Mouse (Mus musculus) ES-Bruce4 (cell line): ENCODE measurements around the gene Ostm1. TPM values are rescaled to one million over a fixed set of nuclear protein-coding genes. Genes with fewer than 3 reads are reported as not detected.

Experiments
- H3K27ac ChIP-seq: 2 replicates; pipeline ENCODE4 v1.5.1; 2012; ENCODE audit warnings: low read length, inconsistent platforms; ENCODE audit not compliant: insufficient read depth
- H3K27me3 ChIP-seq: 2 replicates; pipeline ENCODE4 v1.6.1; 2012; ENCODE audit warnings: mild to moderate bottlenecking, low read length, inconsistent platforms; ENCODE audit not compliant: control insufficient read depth, poor library complexity, insufficient read depth, severe bottlenecking
- H3K36me3 ChIP-seq: 2 replicates; pipeline ENCODE4 v1.6.1; 2012; ENCODE audit warnings: inconsistent platforms, mild to moderate bottlenecking, low read length, moderate library complexity; ENCODE audit not compliant: control insufficient read depth, poor library complexity, insufficient read depth, severe bottlenecking
- H3K4me1 ChIP-seq: one replicate; pipeline ENCODE4 v1.8.1; 2011; ENCODE audit warnings: low read length; ENCODE audit not compliant: control insufficient read depth, insufficient read depth
- H3K4me3 ChIP-seq: 2 replicates; pipeline ENCODE4 v1.5.1; 2011; ENCODE audit warnings: low read depth, mild to moderate bottlenecking, low read length
- H3K9ac ChIP-seq: 2 replicates; pipeline ENCODE4 v1.6.1; 2012; ENCODE audit warnings: low read depth, mild to moderate bottlenecking, inconsistent platforms; ENCODE audit not compliant: poor library complexity, severe bottlenecking
- H3K9me3 ChIP-seq: replicated peaks from 2 replicates; pipeline ENCODE4 v1.6.1; 2012; ENCODE audit warnings: mild to moderate bottlenecking, low read length, inconsistent platforms; ENCODE audit not compliant: control insufficient read depth, poor library complexity, insufficient read depth, severe bottlenecking
- CTCF ChIP-seq: IDR thresholded peaks from one replicate; pipeline ENCODE4 v1.8.1; 2011; ENCODE audit warnings: low read depth, low read length
- EP300 ChIP-seq: IDR thresholded peaks from 2 replicates; pipeline ENCODE4 v1.6.1; 2011; ENCODE audit warnings: low read depth, low read length; ENCODE audit not compliant: insufficient read depth
- POLR2A ChIP-seq: IDR thresholded peaks from one replicate; pipeline ENCODE4 v1.8.1; 2011; ENCODE audit warnings: low read length; ENCODE audit not compliant: insufficient read depth
- polyA plus RNA-seq: library from polyadenylated mRNA; stranded (reverse); fragments of >200 nt; gene quantifications from 2 replicates; pipeline ENCODE4 v1.2.4, GENCODE M21; 2011; ENCODE audit warnings: low read depth; ENCODE audit not compliant: missing spikeins, insufficient read depth, insufficient read length

The Ostm1 gene
- polyA plus RNA-seq, 1 experiment: 18.6 TPM

GRCm38 (mm10) chr10:42678755-42679364 is 95.2 kb downstream of the Ostm1 start:
- Histone ChIP-seq H3K27ac (no peak overlapping the region), H3K36me3 (no peaks in the 10 kb centered on the region)
- TF ChIP-seq POLR2A (peak; percentile 91), CTCF (no peak), EP300 (peak; percentile 54; the same call in 1 of the 2 replicates)

DNA sequence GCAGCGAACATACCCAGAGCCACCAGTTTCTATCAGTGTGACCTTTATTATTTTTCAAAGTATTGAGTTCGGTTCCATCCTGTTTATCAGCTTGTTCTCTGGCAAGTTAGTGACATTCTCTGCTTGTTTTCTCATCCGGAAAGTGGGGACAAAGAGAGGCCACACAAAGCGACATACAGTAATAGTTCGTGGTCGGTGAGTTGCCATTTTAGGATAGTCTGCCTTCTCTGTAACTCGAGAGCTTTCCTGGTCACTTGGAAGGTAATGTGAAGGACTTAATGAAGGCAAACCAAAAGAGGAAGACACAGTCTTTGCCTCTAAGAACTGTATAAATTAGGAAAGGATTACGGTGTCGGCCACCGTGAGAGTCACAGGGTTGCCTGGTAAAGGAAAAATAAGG is 96.0 kb downstream of the Ostm1 start:
- Histone ChIP-seq H3K9ac (peak overlapping the region; percentile 45), H3K36me3 (no peaks in the 10 kb centered on the region), H3K9me3 (no peaks in the 10 kb centered on the region), H3K4me1 (no peaks in the 10 kb centered on the region), H3K27me3 (no peaks in the 10 kb centered on the region), H3K4me3 (peak overlapping the region; percentile 86), H3K27ac (no peak overlapping the region)
- TF ChIP-seq POLR2A (no peak), EP300 (no peak), CTCF (no peak)

More at GRCm38 (mm10) chr10:42678755-42679364, 95.2 kb downstream of the Ostm1 start:
- no peaks in the 10 kb centered on the region for H3K9me3 ChIP-seq
- H3K9ac ChIP-seq: peak overlapping the region; percentile 45
- H3K4me3 ChIP-seq: peak overlapping the region; percentile 86
- no peaks in the 10 kb centered on the region for H3K4me1 ChIP-seq
- no peaks in the 10 kb centered on the region for H3K27me3 ChIP-seq

- Histone ChIP-seq H3K4me3 (peak overlapping the region; percentile 46), H3K36me3 (no peaks in the 10 kb centered on the region), H3K9ac (no peak overlapping the region), H3K4me1 (no peaks in the 10 kb centered on the region), H3K9me3 (no peaks in the 10 kb centered on the region), H3K27ac (no peak overlapping the region), H3K27me3 (no peaks in the 10 kb centered on the region)
- TF ChIP-seq POLR2A: no peak
- TF ChIP-seq CTCF: no peak
Observed at GRCm38 (mm10) chr10:42680582-42681001, 97.0 kb downstream of the Ostm1 start.

DNA sequence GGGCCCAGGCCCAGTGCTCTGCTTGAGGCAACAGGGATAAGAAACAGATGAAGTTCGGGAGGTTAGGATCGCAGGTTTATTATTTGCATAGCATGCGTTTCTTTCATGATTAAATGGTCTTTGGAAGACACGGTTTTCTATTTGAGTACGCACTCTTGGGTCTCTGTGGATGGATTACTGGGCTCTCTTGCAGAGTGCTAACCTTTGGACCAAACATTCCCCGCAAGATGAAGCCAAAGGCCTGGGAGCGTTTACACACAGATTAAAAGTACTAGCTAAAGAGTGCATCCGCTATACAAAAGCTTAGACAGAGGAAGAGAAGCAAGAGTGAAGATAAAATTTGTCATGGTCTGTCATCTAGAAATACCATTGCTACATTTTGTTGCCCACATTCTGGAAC is 98.8 kb downstream of the Ostm1 start:
- Histone ChIP-seq H3K27ac (no peak overlapping the region), H3K27me3 (no peaks in the 10 kb centered on the region), H3K4me1 (no peaks in the 10 kb centered on the region), H3K4me3 (no peak overlapping the region), H3K9me3 (no peaks in the 10 kb centered on the region), H3K9ac (no peak overlapping the region), H3K36me3 (no peaks in the 10 kb centered on the region)
- TF ChIP-seq CTCF: no peak
- no peak for TF ChIP-seq EP300
- no peak for TF ChIP-seq POLR2A

- no peaks in the 10 kb centered on the region for H3K36me3 ChIP-seq
- H3K4me3 ChIP-seq: no peak overlapping the region
- no peak overlapping the region for H3K27ac ChIP-seq
- no peak overlapping the region for H3K9ac ChIP-seq
- no peaks in the 10 kb centered on the region for H3K27me3 ChIP-seq
- H3K4me1 ChIP-seq: peaks cover 2% of the 10 kb centered on the region
- H3K9me3 ChIP-seq: no peaks in the 10 kb centered on the region
- TF ChIP-seq CTCF: no peak
- no peak for TF ChIP-seq POLR2A
Observed at GRCm38 (mm10) chr10:42687873-42688272, 104.3 kb downstream of the Ostm1 start.

DNA sequence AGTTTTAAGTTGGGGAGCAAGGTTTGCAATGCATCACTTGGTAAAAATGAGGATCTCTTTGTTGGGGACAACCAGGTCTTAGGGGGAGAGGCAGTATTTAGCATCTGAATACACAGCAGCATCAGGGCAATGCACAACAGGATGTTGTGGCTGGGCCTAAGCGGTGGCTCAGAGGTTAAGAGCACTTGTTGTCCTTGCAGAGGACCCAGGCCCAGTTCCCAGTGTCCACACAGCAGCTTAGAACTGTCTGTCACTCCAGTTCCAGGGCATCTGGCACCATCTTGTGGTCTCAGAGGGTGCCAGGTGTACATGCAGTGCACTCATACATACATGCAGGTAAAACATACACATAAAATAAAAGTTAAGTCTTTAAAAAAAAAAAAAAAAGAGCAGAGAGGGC is 106.1 kb downstream of the Ostm1 start:
- TF ChIP-seq CTCF (peak; percentile 12), POLR2A (no peak), EP300 (peak; percentile 73)
- Histone ChIP-seq H3K27me3 (no peaks in the 10 kb centered on the region), H3K4me3 (no peak overlapping the region), H3K4me1 (peaks cover 2% of the 10 kb centered on the region), H3K9ac (no peak overlapping the region), H3K9me3 (no peaks in the 10 kb centered on the region), H3K27ac (no peak overlapping the region), H3K36me3 (no peaks in the 10 kb centered on the region)
